Mouse (Mus musculus): Measurements from ENCODE around the gene Tlr4.
A peak's percentile ranks its signal among the peaks of the same experiment; 100 is the strongest.

Tlr4 gene

DNA sequence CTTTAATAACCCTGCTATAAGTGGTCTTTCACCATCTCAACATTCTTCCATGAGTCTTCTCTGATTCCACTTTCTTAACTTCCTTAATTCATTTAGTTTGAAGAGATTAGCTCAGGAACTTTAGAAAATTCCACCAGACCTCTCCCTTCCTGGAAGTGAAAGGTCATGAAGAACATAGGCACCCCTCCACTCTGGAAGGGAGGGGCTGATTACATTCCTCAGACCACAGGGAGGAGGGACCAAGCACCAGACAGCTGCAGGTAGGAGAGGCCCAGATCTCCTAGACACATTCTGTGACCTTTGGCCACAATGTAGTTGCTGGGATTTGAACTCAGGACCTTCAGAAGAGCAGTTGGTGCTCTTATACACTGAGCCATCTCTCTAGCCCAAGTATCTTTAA is 72.7 kb downstream of the Tlr4 start:
- DNase-seq (ENCODE audit: low read depth, low spot score), result peak; percentile 86

DNA sequence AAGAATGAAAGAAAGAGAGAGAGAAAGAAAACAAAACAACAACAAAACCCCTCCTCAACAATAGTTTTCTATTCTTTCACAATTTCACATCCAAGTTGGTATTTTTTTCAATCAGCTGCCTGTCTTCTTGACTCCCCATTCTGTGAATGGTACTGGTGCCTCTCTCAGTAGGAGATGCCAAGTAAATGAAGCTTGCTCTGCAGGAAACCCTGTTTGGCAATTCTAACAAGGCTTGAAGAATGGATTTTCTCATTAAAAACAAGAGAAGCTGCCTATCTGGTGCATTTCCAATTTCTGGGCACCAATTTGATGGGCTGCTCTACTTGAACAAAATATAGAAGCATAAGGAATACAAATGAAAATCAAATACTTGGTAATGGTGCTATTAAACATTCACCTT is 74.1 kb downstream of the Tlr4 start:
- DNase-seq (ENCODE audit: low read depth, low spot score), result peak; percentile 56

- peak; percentile 3 for DNase-seq (ENCODE audit: low read depth, low spot score)
Measured at GRCm38 (mm10) chr4:66908376-66908775, 81.0 kb downstream of the Tlr4 start.

- DNase-seq (ENCODE audit: low read depth, low spot score), result no peak
Measured at GRCm38 (mm10) chr4:66919630-66920372, 92.4 kb downstream of the Tlr4 start.

GRCm38 (mm10) chr4:66923616-66924276 is 96.4 kb downstream of the Tlr4 start:
- DNase-seq (ENCODE audit: low read depth, low spot score), result peak; percentile 3

- no peak for DNase-seq (ENCODE audit: low read depth, low spot score)
Measured at GRCm38 (mm10) chr4:66926066-66926465, 98.7 kb downstream of the Tlr4 start.

- DNase-seq (ENCODE audit: low read depth, low spot score), result no peak
Measured at GRCm38 (mm10) chr4:66927537-66928088, 100.2 kb downstream of the Tlr4 start.

GRCm38 (mm10) chr4:66938489-66939061 is 111.2 kb downstream of the Tlr4 start:
- DNase-seq (ENCODE audit: low read depth, low spot score), result no peak

DNA sequence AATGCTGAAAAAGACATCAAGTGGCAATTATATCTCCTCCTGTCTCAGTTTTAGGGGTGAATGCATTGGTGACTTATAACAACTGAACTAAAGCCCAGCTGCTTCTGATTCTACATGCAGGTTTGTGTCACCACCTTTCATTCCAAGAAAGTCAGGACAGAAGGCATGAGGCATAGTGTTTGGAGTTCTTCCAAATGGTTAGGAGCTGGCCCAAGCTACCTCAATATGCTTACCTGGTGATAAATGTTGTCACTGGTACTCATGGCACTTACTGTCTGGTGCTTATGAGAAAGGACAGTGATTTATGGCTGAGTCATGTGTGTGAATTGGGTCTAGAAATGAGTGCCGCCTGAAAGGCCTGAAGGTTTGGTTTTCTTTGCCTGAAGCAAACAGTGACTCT is 114.5 kb downstream of the Tlr4 start:
- no peak for DNase-seq (ENCODE audit: low read depth, low spot score)

- peak; percentile 25 for DNase-seq (ENCODE audit: low read depth, low spot score)
Measured at GRCm38 (mm10) chr4:66943699-66944098, 116.3 kb downstream of the Tlr4 start.

GRCm38 (mm10) chr4:66947657-66948056 is 120.3 kb downstream of the Tlr4 start:
- DNase-seq (ENCODE audit: low read depth, low spot score), result no peak

DNA sequence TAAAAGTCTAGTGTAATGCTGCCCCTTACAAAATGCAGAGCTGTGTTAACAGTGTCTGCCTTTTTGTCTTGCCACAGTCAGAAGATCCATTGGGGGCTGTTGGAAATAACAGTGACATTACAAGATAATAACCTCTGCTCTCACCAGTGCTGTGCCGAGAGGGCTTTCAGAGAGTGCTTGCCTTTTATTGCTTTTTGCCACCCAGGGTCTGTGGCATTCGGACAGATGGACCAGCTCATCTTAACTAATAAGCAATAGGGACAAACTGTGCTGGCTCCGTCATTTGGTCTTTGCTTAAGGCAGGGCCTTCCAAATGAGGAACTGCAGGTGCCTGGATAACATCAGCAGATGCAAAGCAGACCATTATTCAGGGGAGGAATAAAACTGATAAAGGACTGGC is 147.5 kb downstream of the Tlr4 start:
- DNase-seq (ENCODE audit: low read depth, low spot score), result no peak

Measured in R1 (cell line).